Mouse (Mus musculus) central nervous system, embryonic 18 days (tissue): Measurements from ENCODE around the gene Slc22a5. TPM values are rescaled to one million over a fixed set of nuclear protein-coding genes. Genes with fewer than 3 reads are reported as not detected.

Source experiments
- polyA plus RNA-seq: library from polyadenylated mRNA; depleted of rRNA; stranded (reverse); fragments of >200 nt; gene quantifications from 2 replicates; pipeline ENCODE4 v1.2.3, GENCODE M21; 2012; rRNA removed

The Slc22a5 gene
- 17.6 and 19.4 TPM in 2 replicates for polyA plus RNA-seq

DNA sequence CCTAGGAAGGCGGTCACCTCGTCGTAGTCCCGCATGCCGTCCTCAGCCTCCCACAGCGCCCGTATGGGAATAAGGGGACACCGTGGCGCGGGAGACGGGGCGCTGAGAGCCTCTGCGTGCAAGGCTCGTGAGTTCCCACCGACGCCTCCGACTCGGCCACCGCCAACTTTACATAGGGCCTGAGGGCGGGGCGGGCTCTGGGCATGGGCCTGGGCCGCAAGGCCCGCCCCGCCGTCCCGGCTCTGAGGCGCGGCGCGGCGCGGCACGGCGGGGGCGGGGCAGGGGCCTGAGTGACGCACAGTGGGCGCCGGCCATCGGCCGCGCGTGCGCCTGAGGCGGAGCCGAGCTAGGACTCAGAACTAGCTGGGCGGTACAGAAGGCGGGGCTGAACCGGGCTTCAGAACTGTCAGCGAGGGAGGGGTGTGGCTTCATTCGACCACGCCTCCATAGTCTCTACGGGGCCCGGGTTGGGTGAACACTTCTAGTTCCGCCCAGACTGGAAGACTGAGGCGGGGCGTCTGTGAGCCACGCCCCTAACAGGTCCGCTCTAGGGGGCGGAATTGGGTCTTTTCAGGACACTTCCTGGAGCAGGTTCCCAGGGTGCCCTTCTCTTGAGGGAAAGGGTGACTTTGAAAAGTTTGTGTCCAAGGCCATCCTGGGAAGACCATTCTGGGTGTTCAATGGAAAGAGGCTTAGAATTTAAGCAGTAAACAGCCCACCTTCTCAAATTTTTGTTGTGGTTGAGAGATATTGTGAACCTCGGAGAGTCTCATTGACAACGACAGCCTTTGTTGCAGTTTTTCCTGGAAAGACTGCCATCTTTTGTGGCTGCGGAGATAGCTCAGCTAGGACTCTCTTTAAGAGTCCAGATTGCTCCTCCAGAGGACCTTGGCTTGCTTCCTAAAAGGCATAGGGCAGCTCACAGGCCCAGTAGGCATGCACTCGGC, at the start of gene Slc22a5:
Gene Slc22a5 (minus strand): TSS at position 156 of the 947 bp plus-strand sequence.

DNA sequence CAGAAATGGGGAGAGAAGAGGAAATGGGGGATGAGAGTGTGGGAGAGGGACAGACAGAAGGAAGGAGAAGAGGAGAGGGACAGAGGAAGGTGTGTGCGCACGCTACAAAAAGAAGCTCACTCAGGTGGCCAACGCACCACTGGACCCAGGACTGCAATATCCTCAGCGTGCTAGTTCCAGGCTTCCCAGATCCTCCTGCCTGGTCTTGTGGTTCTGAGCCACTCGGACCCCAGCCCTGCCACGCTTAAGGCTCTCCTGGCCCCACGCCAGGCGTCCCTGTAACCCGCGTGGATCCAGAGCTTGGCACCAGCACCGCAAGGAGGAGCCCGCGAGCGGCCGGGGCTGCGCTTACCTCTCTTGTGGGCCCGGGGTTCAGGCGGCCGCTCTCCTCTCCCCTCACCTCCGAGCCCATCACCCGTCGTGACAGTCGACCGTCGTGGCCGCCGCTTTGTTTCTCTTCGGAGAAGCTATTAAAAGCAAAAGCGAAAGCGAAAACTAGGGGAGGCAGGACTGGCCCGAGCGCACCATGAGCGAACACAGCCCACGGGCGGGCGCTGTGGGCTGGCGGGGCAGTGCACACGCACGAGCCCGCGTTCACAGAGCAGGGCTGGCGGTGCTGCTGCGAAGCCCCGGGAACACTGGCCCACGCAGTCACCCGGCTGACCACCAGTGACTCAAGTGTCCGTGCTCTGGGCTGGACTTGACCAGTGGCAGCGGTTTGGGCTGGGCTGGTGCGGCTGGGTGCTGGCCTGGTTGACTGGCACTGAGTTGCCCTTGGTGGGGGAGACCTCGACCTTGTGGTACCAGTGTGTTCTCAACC, 32.5 kb downstream of the Slc22a5 start, which contains the start of gene Gm12216:
Gene Gm12216 (minus strand): TSS at position 496 of the 820 bp plus-strand sequence.

Other genes with a start within 250 kb of the Slc22a5 start
- gene Rad50, start 184.3 kb downstream of the Slc22a5 start, polyA plus RNA-seq = 4.9 and 5.6 TPM in 2 replicates
- 0.07 and 0.17 TPM in 2 replicates for gene Il5, start 170.9 kb downstream of the Slc22a5 start, polyA plus RNA-seq
- 4.0 and 4.7 TPM in 2 replicates for gene Irf1, start 121.6 kb downstream of the Slc22a5 start, polyA plus RNA-seq
- gene Gm17334, start 118.5 kb downstream of the Slc22a5 start, polyA plus RNA-seq = 0.18 and 0.31 TPM in 2 replicates
- gene Gm12216, start 32.4 kb downstream of the Slc22a5 start, polyA plus RNA-seq = 0.26 and 0.76 TPM in 2 replicates
- gene Slc22a21, start 88.7 kb upstream of the Slc22a5 start, polyA plus RNA-seq = 4.8 and 5.2 TPM in 2 replicates
- gene Slc22a4, start 136.4 kb upstream of the Slc22a5 start, polyA plus RNA-seq = 5.7 and 6.3 TPM in 2 replicates
- gene Pdlim4, start 177.4 kb upstream of the Slc22a5 start, polyA plus RNA-seq = 31.9 and 32.9 TPM in 2 replicates
- 20.1 and 20.3 TPM in 2 replicates for gene P4ha2, start 208.4 kb upstream of the Slc22a5 start, polyA plus RNA-seq